Mouse (Mus musculus) kidney, postnatal 0 days (tissue): ENCODE measurements around the gene Fam8a1. TPM values are rescaled to one million over a fixed set of nuclear protein-coding genes. Genes with fewer than 3 reads are reported as not detected.

Experiments
- ATAC-seq: fragments of 200-750 bp; cut with Nextera tagmentation; replicated peaks from 2 replicates; pipeline ENCODE4 v1.8.0; 2017; ENCODE audit warnings: low read depth, moderate number of reproducible peaks, moderate TSS enrichment, moderate library complexity; ENCODE audit not compliant: low FRiP score
- DNase-seq: peaks from one replicate; pipeline ENCODE4 v3.0.0-alpha.2; 2016; ENCODE audit warnings: low spot score
- H3K27ac ChIP-seq: fragments of 300-500 bp; sonication (generic); 2 replicates; pipeline ENCODE4 v1.5.1; 2014; ENCODE audit warnings: mild to moderate bottlenecking
- H3K27me3 ChIP-seq: fragments of 300-500 bp; sonication (generic); 2 replicates; pipeline ENCODE4 v1.6.1; 2014; ENCODE audit warnings: low read length, mixed read lengths; ENCODE audit not compliant: insufficient read depth
- H3K36me3 ChIP-seq: fragments of 300-500 bp; sonication (generic); 2 replicates; pipeline ENCODE4 v1.6.1; 2014; ENCODE audit warnings: low read length, mixed read lengths; ENCODE audit not compliant: insufficient read depth
- H3K4me1 ChIP-seq: fragments of 300-500 bp; sonication (generic); replicated peaks from 2 replicates; pipeline ENCODE4 v1.6.1; 2014; ENCODE audit warnings: antibody characterized with exemption, low read length, mixed read lengths; ENCODE audit not compliant: insufficient read depth
- H3K4me2 ChIP-seq: fragments of 300-500 bp; sonication (generic); 2 replicates; pipeline ENCODE4 v1.6.1; 2014; ENCODE audit warnings: mild to moderate bottlenecking, low read length, moderate library complexity, mixed read lengths
- H3K4me3 ChIP-seq: fragments of 300-500 bp; sonication (generic); replicated peaks from 2 replicates; pipeline ENCODE4 v1.5.1; 2014; ENCODE audit warnings: low read depth, low read length
- H3K9ac ChIP-seq: fragments of 300-500 bp; sonication (generic); 2 replicates; pipeline ENCODE4 v1.6.1; 2014; ENCODE audit warnings: low read depth, low read length
- H3K9me3 ChIP-seq: fragments of 300-500 bp; sonication (generic); replicated peaks from 2 replicates; pipeline ENCODE4 v1.6.1; 2016; ENCODE audit warnings: low read length, inconsistent platforms, mixed read lengths
- CTCF ChIP-seq: IDR thresholded peaks from 2 replicates; pipeline ENCODE4 v1.5.1; 2016; ENCODE audit warnings: antibody characterized with exemption, low read depth, mild to moderate bottlenecking, moderate library complexity
- WGBS: fragments of 180-500 bp; shearing (Covaris S2); extraction: QIAGEN DNeasy Blood & Tissue Kit; methylation state at CpG from one replicate; pipeline ENCODE4 v1.1.7; 2014; 5-methylcytosine and 5-hydroxymethylcytosine counted together
- polyA plus RNA-seq: library from polyadenylated mRNA; unstranded; fragments of >200 nt; fragmentation: Nextera tagmentation; extraction: Ambion mirVana; gene quantifications from 2 replicates; pipeline ENCODE4 v1.2.1, GENCODE M21; 2015

Fam8a1 gene
- polyA plus RNA-seq, 1 experiment from 2014 or later, result 13.3 TPM

DNA sequence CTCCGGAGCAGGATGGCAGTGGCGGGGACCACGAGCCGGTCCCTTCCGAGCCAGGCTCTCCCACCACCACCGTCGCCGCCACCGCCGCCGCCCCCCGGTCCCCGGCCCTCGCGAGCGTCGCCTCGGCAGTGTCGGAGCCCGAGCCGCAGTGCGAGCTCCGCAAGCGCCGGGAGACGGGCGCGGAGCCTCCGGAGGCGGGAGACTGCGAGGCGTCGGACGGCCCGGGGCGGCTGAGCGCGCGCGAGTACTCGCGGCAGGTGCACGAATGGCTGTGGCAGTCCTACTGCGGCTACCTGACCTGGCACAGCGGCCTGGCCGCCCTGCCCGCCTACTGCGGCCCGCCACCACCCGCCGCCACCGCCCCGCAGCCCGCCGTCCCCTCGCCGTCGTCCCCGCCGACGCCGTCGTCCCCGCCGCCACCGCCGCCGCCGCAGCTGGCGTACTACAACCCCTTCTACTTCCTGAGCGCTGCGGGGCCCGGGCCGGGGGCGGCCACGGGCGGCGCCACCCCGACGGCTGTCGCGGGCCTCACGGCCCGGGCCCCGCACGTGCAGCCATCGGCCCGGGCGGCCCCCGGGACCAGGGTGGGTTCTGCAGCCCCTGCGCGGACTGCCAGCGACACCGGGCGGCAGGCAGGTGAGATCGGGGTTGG, 424 bp downstream of the Fam8a1 start:
- Histone ChIP-seq H3K4me3 (peak overlapping the region; percentile 80), H3K36me3 (0 out of 2 replicates have a peak, but pooled peaks cover 14% of the 10 kb centered on the region), H3K4me2 (peak overlapping the region; percentile 92), H3K9me3 (no peaks in the 10 kb centered on the region), H3K4me1 (0 out of 2 replicates have a peak, but pooled peaks cover 6% of the 10 kb centered on the region), H3K27ac (peak overlapping the region; percentile 58), H3K9ac (peak overlapping the region; percentile 82), H3K27me3 (no peaks in the 10 kb centered on the region)
- peak; percentile 60 for ATAC-seq
- TF ChIP-seq CTCF, result peak; percentile 27; the same call in 1 of the 2 replicates
- DNase-seq, result peak; percentile 16
- WGBS, result under 1% methylated on average over 58 of the region's 96 CpGs

DNA sequence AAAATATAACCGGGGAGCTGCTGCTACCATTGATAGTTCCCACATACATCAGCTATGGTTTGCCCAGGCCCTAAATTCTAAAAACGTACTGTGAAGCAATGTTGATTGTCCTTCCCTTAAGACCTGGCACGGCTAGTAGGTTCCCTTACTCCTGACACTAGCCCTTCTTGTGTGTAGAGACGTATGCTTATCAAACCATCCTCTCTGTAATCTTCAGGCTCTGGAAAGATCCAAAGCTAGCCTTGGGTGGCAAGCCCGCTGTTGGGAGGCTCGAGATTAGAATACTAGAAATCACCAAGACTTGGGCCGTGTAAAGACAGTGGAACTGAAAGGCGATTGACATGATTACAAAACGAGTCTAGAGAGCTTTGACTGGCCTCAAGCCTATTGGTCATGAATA, 1.2 kb downstream of the Fam8a1 start:
- no peak for DNase-seq
- peak overlapping the region; percentile 82 for H3K9ac ChIP-seq
- peak overlapping the region; percentile 80 for H3K4me3 ChIP-seq
- H3K4me2 ChIP-seq, result peak overlapping the region; percentile 92
- no peaks in the 10 kb centered on the region for H3K9me3 ChIP-seq
- no peak overlapping the region for H3K27ac ChIP-seq
- no peak for ATAC-seq
- WGBS, result 63% methylated on average over 9 of the region's 9 CpGs
- no peak for TF ChIP-seq CTCF
- H3K4me1 ChIP-seq, result 0 out of 2 replicates have a peak, but pooled peaks cover 6% of the 10 kb centered on the region
- 0 out of 2 replicates have a peak, but pooled peaks cover 14% of the 10 kb centered on the region for H3K36me3 ChIP-seq
- no peaks in the 10 kb centered on the region for H3K27me3 ChIP-seq

GRCm38 (mm10) chr13:46674601-46675000, 5.3 kb downstream of the Fam8a1 start:
- no peak overlapping the region for H3K27ac ChIP-seq
- TF ChIP-seq CTCF, result no peak
- no peaks in the 10 kb centered on the region for H3K9me3 ChIP-seq
- ATAC-seq (no peak), DNase-seq (no peak)
- H3K4me1 ChIP-seq, result 0 out of 2 replicates have a peak, but pooled peaks cover 6% of the 10 kb centered on the region
- WGBS, result 83% methylated on average over 2 of the region's 2 CpGs
- no peaks in the 10 kb centered on the region for H3K27me3 ChIP-seq
- no peak overlapping the region for H3K4me3 ChIP-seq
- H3K36me3 ChIP-seq, result 0 out of 2 replicates have a peak, but pooled peaks cover 22% of the 10 kb centered on the region
- no peak overlapping the region for H3K4me2 ChIP-seq
- no peak overlapping the region for H3K9ac ChIP-seq

- Histone ChIP-seq H3K9ac (no peak overlapping the region), H3K4me2 (no peak overlapping the region), H3K27ac (no peak overlapping the region), H3K9me3 (no peaks in the 10 kb centered on the region), H3K4me1 (no peaks in the 10 kb centered on the region), H3K36me3 (peaks cover 22% of the 10 kb centered on the region; the same call in 1 of the 2 replicates), H3K27me3 (no peaks in the 10 kb centered on the region), H3K4me3 (no peak overlapping the region)
- 91% methylated on average over 4 of the region's 4 CpGs for WGBS
- ATAC-seq (no peak), DNase-seq (no peak)
- TF ChIP-seq CTCF, result no peak
Measured at GRCm38 (mm10) chr13:46677721-46678120, 8.4 kb downstream of the Fam8a1 start.

DNA sequence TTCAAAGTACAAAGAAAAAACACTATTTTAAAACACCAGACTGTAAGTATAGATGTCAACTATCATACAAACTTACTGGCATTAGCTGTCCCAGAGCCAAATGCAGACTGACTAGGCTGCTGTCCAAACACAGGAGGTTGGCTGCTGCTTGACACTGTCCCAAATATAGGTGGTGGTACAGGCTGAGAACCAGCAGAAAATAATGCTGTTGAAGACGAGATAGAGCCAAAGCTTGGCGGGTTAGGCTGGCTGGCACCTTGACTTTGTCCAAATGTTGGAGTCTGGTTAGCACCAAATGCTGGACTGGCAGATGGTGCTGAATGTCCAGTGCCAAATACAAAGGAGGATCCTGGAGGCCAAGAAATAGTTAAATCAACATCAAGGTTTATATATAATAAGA, 13.6 kb downstream of the Fam8a1 start:
- Histone ChIP-seq H3K27ac (no peak overlapping the region), H3K27me3 (no peaks in the 10 kb centered on the region), H3K4me2 (no peak overlapping the region), H3K9me3 (no peaks in the 10 kb centered on the region), H3K4me1 (no peaks in the 10 kb centered on the region), H3K9ac (no peak overlapping the region), H3K36me3 (peaks cover 31% of the 10 kb centered on the region), H3K4me3 (no peak overlapping the region)
- DNase-seq, result no peak
- no peak for TF ChIP-seq CTCF
- 86% methylated on average over 2 of the region's 2 CpGs for WGBS
- no peak for ATAC-seq

DNA sequence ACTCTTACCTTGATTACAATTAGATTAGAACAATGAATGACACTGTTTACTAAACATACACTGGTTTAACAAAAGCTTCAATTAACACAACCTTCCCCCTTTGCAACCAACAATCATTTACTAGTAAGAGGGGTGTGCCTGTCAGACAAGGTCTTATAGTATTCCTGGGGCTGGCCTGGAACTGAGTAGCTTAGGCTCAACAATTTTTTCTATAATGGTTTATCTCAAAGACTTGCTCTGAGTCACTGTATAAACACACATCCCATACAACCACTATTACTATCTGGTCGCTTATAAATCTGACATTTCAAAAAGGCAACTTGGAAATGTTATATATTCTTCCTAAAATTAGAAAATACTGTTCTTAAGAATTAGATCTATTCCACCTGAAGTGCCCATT, 14.0 kb downstream of the Fam8a1 start:
- no peak for TF ChIP-seq CTCF
- ATAC-seq (no peak), DNase-seq (no peak)
- WGBS, result 87% methylated on average over 1 of the region's 1 CpGs
- Histone ChIP-seq H3K9ac (no peak overlapping the region), H3K27me3 (no peaks in the 10 kb centered on the region), H3K27ac (no peak overlapping the region), H3K4me2 (no peak overlapping the region), H3K4me1 (no peaks in the 10 kb centered on the region), H3K4me3 (no peak overlapping the region), H3K9me3 (no peaks in the 10 kb centered on the region), H3K36me3 (peaks cover 27% of the 10 kb centered on the region)
